ENCODE assay signal across 8 mouse cellular contexts in the genomic region with DNA sequence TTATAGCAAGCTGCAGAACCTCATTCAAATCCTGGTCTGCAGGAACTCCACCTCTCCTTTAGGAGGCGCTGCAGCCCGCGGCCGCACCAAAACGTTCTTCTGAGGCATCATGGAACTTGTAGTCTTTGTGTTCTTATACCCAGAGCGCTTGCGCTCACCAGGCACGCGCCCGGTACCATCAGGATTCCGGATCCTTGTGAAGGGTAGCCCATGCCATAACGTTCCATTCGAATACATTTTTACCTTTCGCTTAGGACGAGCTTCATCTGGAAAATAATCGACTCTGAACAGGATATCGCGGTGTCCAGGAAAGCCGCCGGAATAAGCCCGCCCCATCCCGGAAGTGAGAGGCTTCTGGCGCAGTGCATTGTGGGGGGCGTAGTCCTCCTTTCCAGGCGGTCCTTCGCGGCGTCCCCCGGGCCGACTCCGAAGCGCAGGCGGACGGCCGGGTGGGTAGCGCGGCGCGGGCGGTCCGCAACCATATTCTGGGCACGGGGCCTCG. TPM values are rescaled to one million over a fixed set of nuclear protein-coding genes. Genes with fewer than 3 reads are reported as not detected.
DNase-seq lines count a peak whose midpoint lies in the region; ATAC-seq and TF ChIP-seq lines count a peak whose summit lies in the region.

Thap11 (plus strand) TSS at position 418 of the 502 bp plus-strand sequence.

- peak within 1 kb of the TSS; percentile 83 for H3K4me3 ChIP-seq in gastrocnemius, adult 2 months
- H3K4me3 ChIP-seq in hindbrain, postnatal 0 days (ENCODE audit: low read length): peak within 1 kb of the TSS; percentile 79
- peak within 1 kb of the TSS; percentile 67 for H3K4me3 ChIP-seq in left cerebral cortex, adult 2 months

- H3K27ac ChIP-seq in gastrocnemius, adult 2 months: peak within 1 kb of the TSS; percentile 98
- peak within 1 kb of the TSS; percentile 79 for H3K27ac ChIP-seq in hindbrain, postnatal 0 days
- H3K27ac ChIP-seq in left cerebral cortex, adult 2 months: peak within 1 kb of the TSS; percentile 98

- H3K36me3 ChIP-seq in hindbrain, postnatal 0 days (ENCODE audit: insufficient read depth, low read length): no peaks in the 10 kb centered on the region

- H3K9me3 ChIP-seq in hindbrain, postnatal 0 days (ENCODE audit: low read length): no peaks in the 10 kb centered on the region

- H3K4me2 ChIP-seq in hindbrain, postnatal 0 days (ENCODE audit: low read depth, low read length): peak within 1 kb of the TSS; percentile 98

- DNase-seq in WW6 (ENCODE audit: low read depth, low spot score): peak; percentile 89
- DNase-seq in cerebellum, postnatal 4 days (ENCODE audit: low spot score in 2 of 2): peak; percentile 77 to 89
- peak; percentile 96 for DNase-seq in gastrocnemius, adult 2 months
- DNase-seq in hindbrain, postnatal 0 days (ENCODE audit: low spot score): peak; percentile 94
- peak; percentile 88 for DNase-seq in left cerebral cortex, adult 2 months (ENCODE audit: extremely low spot score in 1 of 2, low spot score in 2 of 2)
- DNase-seq in right cerebral cortex, adult 2 months (ENCODE audit: low spot score in 2 of 2): peak; percentile 91 to 96
- DNase-seq in urinary bladder, postnatal 14 days (ENCODE audit: low spot score): peak; percentile 92

- H3K9ac ChIP-seq in hindbrain, postnatal 0 days (replicated peaks; ENCODE audit: low read length): peak within 1 kb of the TSS; percentile 76

- intact Hi-C loops in gastrocnemius, adult 2 months (cut with DNase I): loop anchor here (5.0 kb wide), 2 partner anchors 48 to 78 kb away; partner anchors contain the start of genes Ctrl and Pskh1
- intact Hi-C loops in left cerebral cortex, adult 2 months (cut with DNase I): loop anchor here (2.0 to 5.0 kb wide), 3 partner anchors 76 to 158 kb away; partner anchors contain the start of gene Ddx28

- peaks cover 20% of the 10 kb centered on the region for H3K4me1 ChIP-seq in hindbrain, postnatal 0 days (ENCODE audit: insufficient read depth, low read length)

- WGBS in hindbrain, postnatal 0 days: under 1% methylated on average over 43 of the region's 43 CpGs

- TF ChIP-seq CTCF in gastrocnemius, adult 2 months (IDR thresholded peaks at IDR 0.05): peak; percentile 97
- TF ChIP-seq CTCF in hindbrain, postnatal 0 days (IDR thresholded peaks at IDR 0.05; ENCODE audit: low read depth): peak; percentile 87
- TF ChIP-seq CTCF in left cerebral cortex, adult 2 months (IDR thresholded peaks at IDR 0.05): peak; percentile 90

- H3K27me3 ChIP-seq in hindbrain, postnatal 0 days (ENCODE audit: insufficient read depth, low read length): no peaks in the 10 kb centered on the region

- peak; percentile 92 for ATAC-seq in hindbrain, postnatal 0 days
- peak; percentile 74 for ATAC-seq in megakaryocyte, adult 5-6 weeks (ENCODE audit: poor library complexity, severe bottlenecking)

RNA-seq across cellular contexts. Expression of gene Thap11, which starts in this region (rescaled TPM):
- 10 to 100 TPM; 21.9 to 25.0 TPM for total RNA-seq in gastrocnemius, adult 2 months (2021)
- 86.9 and 112 TPM in 2 replicates for total RNA-seq in hindbrain, postnatal 0 days (2014; rRNA removed)
- 44.9 and 45.6 TPM in 2 replicates for polyA plus RNA-seq in hindbrain, postnatal 0 days (2015; fragmentation: Nextera tagmentation; extraction: Ambion mirVana)
- 10 to 100 TPM; 38.1 to 41.0 TPM for total RNA-seq in left cerebral cortex, adult 2 months (2021)
- 42.8 and 48.9 TPM in 2 replicates for total RNA-seq in megakaryocyte, adult 5-6 weeks (2015)
- 38.5 and 42.6 TPM in 2 replicates for total RNA-seq in megakaryocyte, adult 5-6 weeks (2017)

Comparison
In these comparisons a context has a peak if more than half of its experiments do, and no peak if none do; other contexts are left out.
1. Peak in every context shown above with its lines: DNase-seq, ATAC-seq, H3K4me3 ChIP-seq and H3K27ac ChIP-seq.